Mouse (Mus musculus) hindbrain, embryonic 13.5 days (tissue): ENCODE results near the gene Xab2. TPM values are rescaled to one million over a fixed set of nuclear protein-coding genes. Genes with fewer than 3 reads are reported as not detected.

Source experiments
- ATAC-seq: fragments of 200-750 bp; cut with Nextera tagmentation; 2 replicates; pipeline ENCODE4 v1.8.0; 2017; ENCODE audit warnings: moderate TSS enrichment; ENCODE audit not compliant: low FRiP score
- H3K27ac ChIP-seq: fragments of 300-500 bp; sonication (generic); 2 replicates; pipeline ENCODE4 v1.5.1; 2015; ENCODE audit warnings: inconsistent platforms, mild to moderate bottlenecking, moderate library complexity
- H3K27me3 ChIP-seq: fragments of 300-500 bp; sonication (generic); 2 replicates; pipeline ENCODE4 v1.6.1; 2015; ENCODE audit warnings: mild to moderate bottlenecking, inconsistent platforms
- H3K36me3 ChIP-seq: fragments of 300-500 bp; sonication (generic); 2 replicates; pipeline ENCODE4 v1.6.1; 2015; ENCODE audit warnings: mild to moderate bottlenecking, inconsistent platforms
- H3K4me1 ChIP-seq: fragments of 300-500 bp; sonication (generic); replicated peaks from 2 replicates; pipeline ENCODE4 v1.6.1; 2015; ENCODE audit warnings: inconsistent platforms
- H3K4me2 ChIP-seq: fragments of 300-500 bp; sonication (generic); 2 replicates; pipeline ENCODE4 v1.6.1; 2015; ENCODE audit warnings: inconsistent platforms, mild to moderate bottlenecking, moderate library complexity
- H3K4me3 ChIP-seq: fragments of 300-500 bp; sonication (generic); 2 replicates; pipeline ENCODE4 v1.5.1; 2015; ENCODE audit warnings: mild to moderate bottlenecking, inconsistent platforms
- H3K9ac ChIP-seq: fragments of 300-500 bp; sonication (generic); 2 replicates; pipeline ENCODE4 v1.6.1; 2015; ENCODE audit warnings: mild to moderate bottlenecking, inconsistent platforms
- H3K9me3 ChIP-seq: fragments of 300-500 bp; sonication (generic); 2 replicates; pipeline ENCODE4 v1.6.1; 2016; ENCODE audit warnings: inconsistent platforms
- WGBS: fragments of 180-500 bp; shearing (Covaris S2); methylation state at CpG from one replicate; pipeline ENCODE4 v1.1.7; 2015; 5-methylcytosine and 5-hydroxymethylcytosine counted together
- polyA plus RNA-seq: library from polyadenylated mRNA; unstranded; fragments of >200 nt; fragmentation: Nextera tagmentation; extraction: Ambion mirVana; gene quantifications from 2 replicates; pipeline ENCODE4 v1.2.1, GENCODE M21; 2015

Gene Xab2
- polyA plus RNA-seq, 1 experiment from 2014 or later = 52.1 TPM

DNA sequence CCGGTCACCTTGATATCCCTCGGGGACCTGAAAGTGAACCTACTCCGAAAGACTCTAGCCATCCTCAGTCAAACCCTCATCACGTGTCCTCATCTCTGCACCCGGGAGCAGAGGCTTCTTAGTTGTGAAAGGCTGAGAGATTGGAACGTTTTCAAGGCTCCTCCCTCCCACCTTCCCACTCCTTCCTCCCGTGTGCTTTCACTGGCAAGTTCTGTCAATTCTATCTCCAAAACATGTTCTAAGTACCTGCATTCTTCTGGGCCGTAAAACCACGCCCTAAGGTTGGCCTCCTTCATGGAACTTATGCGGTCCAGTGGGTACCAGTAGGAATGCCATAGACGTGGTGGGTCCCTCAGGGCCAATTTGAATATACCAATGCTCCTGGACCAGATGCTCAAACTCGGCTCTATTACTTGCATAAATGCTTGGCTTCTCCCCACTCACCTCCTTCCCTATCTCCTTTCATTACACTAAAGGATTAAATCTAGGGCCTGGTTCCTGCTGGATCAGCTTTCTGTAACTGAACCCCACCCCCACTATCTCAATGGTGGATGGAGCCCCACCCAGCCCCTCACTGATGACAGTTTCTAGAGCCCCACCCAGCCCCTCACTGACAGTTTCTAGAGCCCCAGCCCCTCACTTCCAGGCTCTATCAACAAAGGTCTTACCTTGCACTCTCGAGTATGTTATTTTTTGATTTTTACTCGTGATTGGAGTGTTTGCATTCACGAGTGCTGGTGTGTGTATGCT lies 44.7 kb downstream of the Xab2 start:
- WGBS = 84% methylated on average over 15 of the region's 15 CpGs
- ATAC-seq = no peak
- Histone ChIP-seq H3K36me3 (no peaks in the 10 kb centered on the region), H3K9ac (no peak overlapping the region), H3K27ac (no peak overlapping the region), H3K9me3 (no peaks in the 10 kb centered on the region), H3K4me2 (no peak overlapping the region), H3K4me3 (no peak overlapping the region), H3K27me3 (no peaks in the 10 kb centered on the region), H3K4me1 (no peaks in the 10 kb centered on the region)

DNA sequence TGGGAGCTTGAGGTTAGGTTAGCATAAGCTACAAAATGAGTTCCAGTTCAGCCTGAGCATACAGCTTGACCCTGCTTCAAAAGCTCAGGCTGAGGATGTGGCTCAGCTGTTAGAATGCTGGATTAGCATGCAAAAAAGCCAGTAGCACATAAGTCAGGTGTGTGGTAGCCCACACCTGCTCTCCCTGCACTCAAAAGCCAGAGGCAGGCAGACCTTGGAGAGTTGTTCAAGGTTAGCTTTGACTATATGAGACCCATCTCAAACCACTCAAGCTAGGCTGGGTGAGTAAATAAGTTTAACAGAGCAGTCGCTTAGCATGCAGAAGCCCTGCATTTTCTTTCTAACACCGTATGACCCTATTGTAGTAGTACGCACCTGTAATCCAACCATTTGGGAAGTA lies 46.6 kb downstream of the Xab2 start:
- Histone ChIP-seq H3K4me2 (no peak overlapping the region), H3K36me3 (no peaks in the 10 kb centered on the region), H3K9me3 (no peaks in the 10 kb centered on the region), H3K27me3 (no peaks in the 10 kb centered on the region), H3K9ac (no peak overlapping the region), H3K4me3 (no peak overlapping the region), H3K4me1 (no peaks in the 10 kb centered on the region), H3K27ac (no peak overlapping the region)
- WGBS = 94% methylated on average over 3 of the region's 3 CpGs
- no peak for ATAC-seq

- H3K9ac ChIP-seq = no peak overlapping the region
- H3K4me2 ChIP-seq = no peak overlapping the region
- no peak overlapping the region for H3K27ac ChIP-seq
- H3K4me3 ChIP-seq = no peak overlapping the region
- H3K36me3 ChIP-seq = no peaks in the 10 kb centered on the region
- no peaks in the 10 kb centered on the region for H3K9me3 ChIP-seq
- 93% methylated on average over 5 of the region's 5 CpGs for WGBS
- H3K27me3 ChIP-seq = no peaks in the 10 kb centered on the region
- H3K4me1 ChIP-seq = peaks cover 14% of the 10 kb centered on the region
- ATAC-seq = no peak
These were observed 51.3 kb downstream of the Xab2 start for GRCm38 (mm10) chr8:3569784-3570183.

GRCm38 (mm10) chr8:3568378-3568777 lies 52.7 kb downstream of the Xab2 start:
- no peak for ATAC-seq
- peaks cover 14% of the 10 kb centered on the region for H3K4me1 ChIP-seq
- peak overlapping the region; percentile 45; the same call in 1 of the 2 replicates for H3K4me2 ChIP-seq
- no peaks in the 10 kb centered on the region for H3K27me3 ChIP-seq
- H3K36me3 ChIP-seq = no peaks in the 10 kb centered on the region
- no peak overlapping the region for H3K4me3 ChIP-seq
- no peaks in the 10 kb centered on the region for H3K9me3 ChIP-seq
- 2% methylated on average over 7 of the region's 7 CpGs for WGBS
- H3K27ac ChIP-seq = no peak overlapping the region
- no peak overlapping the region; the same call in 1 of the 2 replicates for H3K9ac ChIP-seq

DNA sequence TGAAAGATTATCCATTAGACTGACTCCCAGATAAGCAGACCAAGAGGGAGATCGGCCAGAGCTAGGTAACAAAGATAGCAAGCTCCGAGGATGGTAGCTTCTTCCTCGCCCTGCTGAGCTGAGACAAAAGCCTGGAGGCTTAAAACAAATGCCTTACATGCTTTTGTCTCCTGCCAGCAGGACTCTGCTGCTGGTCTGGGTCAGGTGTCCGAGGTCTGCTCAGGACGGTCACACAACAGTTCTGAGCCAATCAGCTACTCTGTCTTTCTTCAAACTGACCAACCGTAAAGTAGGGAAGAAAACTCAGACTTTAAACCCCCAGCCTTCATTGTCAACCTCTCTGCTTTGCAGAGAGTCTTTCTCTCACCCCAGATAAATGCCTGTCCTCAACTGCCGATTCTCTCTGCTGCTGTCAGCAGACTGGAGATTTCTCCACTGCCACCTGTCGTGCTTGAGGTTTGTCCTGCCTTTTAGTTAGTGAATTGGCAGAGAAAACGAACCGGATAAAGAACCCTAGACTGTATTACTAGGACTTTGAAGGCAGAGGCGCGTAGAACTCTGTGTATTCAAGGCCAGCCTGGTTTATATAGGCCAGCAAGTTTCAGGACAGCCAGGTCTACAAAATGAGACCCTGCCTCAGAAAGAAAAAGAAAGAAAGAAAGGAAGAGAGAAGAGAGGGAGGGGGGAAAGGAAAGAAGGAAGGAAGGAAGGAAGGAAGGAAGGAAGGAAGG lies 53.3 kb downstream of the Xab2 start, which contains the start of gene C330021F23Rik:
C330021F23Rik (plus strand) TSS at position 350 of the 731 bp plus-strand sequence.
- WGBS = 1% methylated on average over 12 of the region's 12 CpGs
- peaks cover 14% of the 10 kb centered on the region for H3K4me1 ChIP-seq
- peak within 1 kb of the TSS; percentile 43 for H3K9ac ChIP-seq

More for the DNA sequence above, 53.3 kb downstream of the Xab2 start, which contains the start of gene C330021F23Rik:
- no peaks in the 10 kb centered on the region for H3K9me3 ChIP-seq
- peak within 1 kb of the TSS; percentile 17; the same call in 1 of the 2 replicates for H3K4me3 ChIP-seq
- no peaks in the 10 kb centered on the region for H3K27me3 ChIP-seq
- H3K36me3 ChIP-seq = no peaks in the 10 kb centered on the region
- H3K27ac ChIP-seq = no peak within 1 kb of the TSS
- ATAC-seq = no peak
- peak within 1 kb of the TSS; percentile 45 for H3K4me2 ChIP-seq

Other genes with a start within 250 kb of the Xab2 start
- gene Arhgef18, start 228.3 kb downstream of the Xab2 start, polyA plus RNA-seq = 10.0 and 12.0 TPM in 2 replicates
- 4.2 and 5.3 TPM in 2 replicates for gene Pex11g, start 153.6 kb downstream of the Xab2 start, polyA plus RNA-seq
- gene Tex45, start 150.5 kb downstream of the Xab2 start, polyA plus RNA-seq = 0.30 and 0.54 TPM in 2 replicates
- gene Zfp358, start 128.2 kb downstream of the Xab2 start, polyA plus RNA-seq = 77.4 and 79.9 TPM in 2 replicates
- 90.1 and 92.0 TPM in 2 replicates for gene Mcoln1, start 120.9 kb downstream of the Xab2 start, polyA plus RNA-seq
- 34.8 and 37.3 TPM in 2 replicates for gene Pnpla6, start 105.9 kb downstream of the Xab2 start, polyA plus RNA-seq
- 0.36 and 0.62 TPM in 2 replicates for gene C330021F23Rik, start 53.3 kb downstream of the Xab2 start, polyA plus RNA-seq
- gene Camsap3, start 34.0 kb downstream of the Xab2 start, polyA plus RNA-seq = 37.0 and 38.2 TPM in 2 replicates
- 116 and 122 TPM in 2 replicates for gene Pet100, start 232 bp upstream of the Xab2 start, polyA plus RNA-seq
- 0.23 and 0.45 TPM in 2 replicates for gene Pcp2, start 4.2 kb upstream of the Xab2 start, polyA plus RNA-seq
- gene Stxbp2, start 9.6 kb upstream of the Xab2 start, polyA plus RNA-seq = 32.1 and 34.9 TPM in 2 replicates
- 0.16 and 0.65 TPM in 2 replicates for gene Retn, start 34.5 kb upstream of the Xab2 start, polyA plus RNA-seq
- 0.10 TPM in 1 of 2 replicates, not detected in the other for gene Mcemp1, start 44.4 kb upstream of the Xab2 start, polyA plus RNA-seq
- gene Fcor, start 51.0 kb upstream of the Xab2 start, polyA plus RNA-seq = 14.6 and 16.8 TPM in 2 replicates
- 53.4 and 57.9 TPM in 2 replicates for gene Trappc5, start 55.0 kb upstream of the Xab2 start, polyA plus RNA-seq
- gene Fcer2a, start 72.9 kb upstream of the Xab2 start, polyA plus RNA-seq = 0.36 and 0.51 TPM in 2 replicates
- not detected in 2 replicates for gene Clec4g, start 99.3 kb upstream of the Xab2 start, polyA plus RNA-seq
- gene Cd209a, start 127.7 kb upstream of the Xab2 start, polyA plus RNA-seq = not detected in 2 replicates
- not detected in 2 replicates for gene Cd209e, start 233.0 kb upstream of the Xab2 start, polyA plus RNA-seq